In genomic region chr9:122169901-122170300, GRCm38 (mm10) we compare ENCODE assay signal across 17 mouse cellular contexts. TPM values are rescaled to one million over a fixed set of nuclear protein-coding genes. Genes with fewer than 3 reads are reported as not detected.
DNase-seq lines count a peak whose midpoint lies in the region; ATAC-seq and TF ChIP-seq lines count a peak whose summit lies in the region.
"Had no signal": no experiment of that assay in that cellular context is flagged by ENCODE, and none has a peak within 500 bp of the region (broad histone marks: within the 10 kb centered on the region; RNA-seq: fewer than 3 reads in every experiment).

No protein-coding gene starts in this region.

- H3K36me3 ChIP-seq in liver, adult 2 months (ENCODE audit: control insufficient read depth, insufficient read depth, low read length), result peaks cover 21% of the 10 kb centered on the region
- peaks cover 37% of the 10 kb centered on the region for H3K36me3 ChIP-seq in liver, embryonic 12.5 days

- no peak for TF ChIP-seq POLR2A in liver, adult 2 months (IDR thresholded peaks at IDR 0.05; ENCODE audit: extremely low read depth, insufficient read depth, low read length)

- no peak overlapping the region for H3K27ac ChIP-seq in liver, adult 2 months (replicated peaks; ENCODE audit: insufficient read depth, low read depth, low read length)
- H3K27ac ChIP-seq in liver, embryonic 12.5 days, result no peak overlapping the region
- H3K27ac ChIP-seq: hindbrain, embryonic 14.5 days; limb, embryonic 12.5 days; neural tube, embryonic 12.5 days had no signal

- peak; percentile 52 for TF ChIP-seq CTCF in liver, adult 2 months (IDR thresholded peaks at IDR 0.05; ENCODE audit: low read depth, low read length)

- no peaks in the 10 kb centered on the region for H3K9me3 ChIP-seq in liver, embryonic 12.5 days (replicated peaks)
- H3K9me3 ChIP-seq: limb, embryonic 12.5 days; neural tube, embryonic 12.5 days had no signal

- no peaks in the 10 kb centered on the region for H3K27me3 ChIP-seq in liver, adult 2 months (ENCODE audit: control insufficient read depth, insufficient read depth, low read length)
- H3K27me3 ChIP-seq in liver, embryonic 12.5 days (replicated peaks), result no peaks in the 10 kb centered on the region
- H3K27me3 ChIP-seq: CH12.LX; limb, embryonic 12.5 days; neural tube, embryonic 12.5 days had no signal

- peak; percentile 34 for DNase-seq in adrenal gland, postnatal 10 days
- DNase-seq in adrenal gland, postnatal 25 days, result no peak
- peak; percentile 60 for DNase-seq in liver, adult 2 months (ENCODE audit: extremely low read depth, low read depth, low spot score)
- DNase-seq in cerebellum, adult 18-20 months, result peak; percentile 75 to 83
- DNase-seq in fibroblast of lung, adult 2 months (ENCODE audit: low read depth), result peak; percentile 40
- no peak for DNase-seq in layer of hippocampus, adult 18-20 months (ENCODE audit: low spot score in 2 of 2)
- DNase-seq: kidney, adult 18-20 months; kidney, postnatal 4 days; lung, embryonic 14.5 days had no signal

- no peak overlapping the region for H3K4me3 ChIP-seq in liver, adult 2 months (ENCODE audit: insufficient read depth, low read depth, low read length)
- no peak overlapping the region for H3K4me3 ChIP-seq in liver, embryonic 12.5 days
- H3K4me3 ChIP-seq: limb, embryonic 12.5 days; megakaryocyte, embryonic 14.5 days; neural tube, embryonic 12.5 days had no signal

- ATAC-seq in liver, embryonic 12.5 days, result no peak
- ATAC-seq in erythroblast, adult 5-6 weeks (replicated peaks; ENCODE audit: low FRiP score, poor library complexity, severe bottlenecking), result no peak
- ATAC-seq: forebrain, embryonic 16.5 days had no signal

- H3K4me1 ChIP-seq in liver, adult 2 months (ENCODE audit: control insufficient read depth, insufficient read depth, low read length), result peaks cover 19% of the 10 kb centered on the region
- H3K4me1 ChIP-seq in liver, embryonic 12.5 days, result no peaks in the 10 kb centered on the region
- H3K4me1 ChIP-seq: megakaryocyte, embryonic 14.5 days; neural tube, embryonic 12.5 days had no signal

- no peak overlapping the region for H3K9ac ChIP-seq in liver, adult 2 months (ENCODE audit: low read depth, low read length)
- H3K9ac ChIP-seq in liver, embryonic 12.5 days, result no peak overlapping the region
- H3K9ac ChIP-seq: hindbrain, embryonic 14.5 days; limb, embryonic 12.5 days; lung, embryonic 14.5 days; neural tube, embryonic 12.5 days had no signal

- 25% methylated on average over 6 of the region's 6 CpGs for WGBS in liver, adult 2 months
- WGBS in liver, embryonic 12.5 days (ENCODE audit: insufficient replicate concordance), result 76% methylated on average over 6 of the region's 6 CpGs

- H3K79me2 ChIP-seq in liver, adult 2 months (ENCODE audit: control insufficient read depth, insufficient read depth, low read length), result no peaks in the 10 kb centered on the region; the same call in 1 of the 2 replicates

- H3K4me2 ChIP-seq in liver, embryonic 12.5 days, result no peak overlapping the region
- H3K4me2 ChIP-seq: hindbrain, embryonic 14.5 days; limb, embryonic 12.5 days; lung, embryonic 14.5 days; neural tube, embryonic 12.5 days had no signal

RNA-seq across cellular contexts. Expression of gene Snrk, which starts 52.8 kb away (rescaled TPM):
- total RNA-seq in adrenal gland, postnatal 10 days (2021), result 100 to 1,000 TPM; 202 to 285 TPM
- total RNA-seq in adrenal gland, postnatal 25 days (2021), result 177 and 190 TPM in 2 replicates
- 67.4 and 78.9 TPM in 2 replicates for total RNA-seq in liver, adult 2 months (2014; rRNA removed)
- 34.3 and 36.4 TPM in 2 replicates for polyA plus RNA-seq in liver, adult 2 months (2012; rRNA removed)
- 23.6 and 25.8 TPM in 2 replicates for polyA plus RNA-seq in liver, embryonic 12.5 days (2016; fragmentation: Nextera tagmentation; extraction: Ambion mirVana)
- total RNA-seq in layer of hippocampus, adult 18-20 months (2021), result 100 to 1,000 TPM; 105 to 116 TPM
- total RNA-seq in erythroblast, adult 5-6 weeks (2015; ENCODE audit: low replicate concordance), result 4.2 and 10.0 TPM in 2 replicates
- 10.0 and 28.9 TPM in 2 replicates for total RNA-seq in erythroblast, adult 5-6 weeks (2017; ENCODE audit: low replicate concordance)

Comparison
In these comparisons a context has a peak if more than half of its experiments do, and no peak if none do; other contexts are left out.
1. DNase-seq: peak in adrenal gland, postnatal 10 days (single experiment), liver, adult 2 months (single experiment), cerebellum, adult 18-20 months (2 of 2) and fibroblast of lung, adult 2 months (single experiment); none in adrenal gland, postnatal 25 days (single experiment) and layer of hippocampus, adult 18-20 months (0 of 2).